Mouse (Mus musculus) intestine, postnatal 0 days (tissue): ENCODE data around the gene Cisd3. TPM values are rescaled to one million over a fixed set of nuclear protein-coding genes. Genes with fewer than 3 reads are reported as not detected.

Experiments
- ATAC-seq: fragments of 200-750 bp; cut with Nextera tagmentation; 2 replicates; pipeline ENCODE4 v1.8.0; 2017; ENCODE audit warnings: mild to moderate bottlenecking, moderate TSS enrichment, moderate library complexity
- H3K27ac ChIP-seq: fragments of 300-500 bp; sonication (generic); 2 replicates; pipeline ENCODE4 v1.5.1; 2014; ENCODE audit warnings: mild to moderate bottlenecking, low read depth, low read length, moderate library complexity
- H3K27me3 ChIP-seq: fragments of 300-500 bp; sonication (generic); replicated peaks from 2 replicates; pipeline ENCODE4 v1.6.1; 2014; ENCODE audit warnings: low read length, mixed read lengths; ENCODE audit not compliant: control insufficient read depth, insufficient read depth
- H3K36me3 ChIP-seq: fragments of 300-500 bp; sonication (generic); 2 replicates; pipeline ENCODE4 v1.6.1; 2014; ENCODE audit warnings: mild to moderate bottlenecking, moderate library complexity; ENCODE audit not compliant: control insufficient read depth, insufficient read depth
- H3K4me1 ChIP-seq: fragments of 300-500 bp; sonication (generic); replicated peaks from 2 replicates; pipeline ENCODE4 v1.6.1; 2014; ENCODE audit warnings: antibody characterized with exemption, low read length, mixed read lengths; ENCODE audit not compliant: control insufficient read depth, insufficient read depth
- H3K4me2 ChIP-seq: fragments of 300-500 bp; sonication (generic); replicated peaks from 2 replicates; pipeline ENCODE4 v1.6.1; 2014; ENCODE audit warnings: low read depth, mild to moderate bottlenecking, moderate library complexity
- H3K4me3 ChIP-seq: fragments of 300-500 bp; sonication (generic); 2 replicates; pipeline ENCODE4 v1.5.1; 2014; ENCODE audit warnings: low read depth, low read length
- H3K9ac ChIP-seq: fragments of 300-500 bp; sonication (generic); 2 replicates; pipeline ENCODE4 v1.6.1; 2014; ENCODE audit warnings: mild to moderate bottlenecking, low read depth, low read length
- H3K9me3 ChIP-seq: fragments of 300-500 bp; sonication (generic); 2 replicates; pipeline ENCODE4 v1.6.1; 2016; ENCODE audit warnings: mixed run types; ENCODE audit not compliant: control insufficient read depth
- CTCF ChIP-seq: sonication (generic); IDR thresholded peaks from 2 replicates; pipeline ENCODE4 v1.5.1; 2016; ENCODE audit warnings: low read depth, mild to moderate bottlenecking, control low read depth, antibody characterized with exemption, moderate library complexity
- WGBS: fragments of 180-500 bp; shearing (Covaris S2); extraction: QIAGEN DNeasy Blood & Tissue Kit; methylation state at CpG from one replicate; pipeline ENCODE4 v1.1.7; 2014; 5-methylcytosine and 5-hydroxymethylcytosine counted together
- polyA plus RNA-seq: library from polyadenylated mRNA; unstranded; fragments of >200 nt; fragmentation: Nextera tagmentation; extraction: Ambion mirVana; gene quantifications from 2 replicates; pipeline ENCODE4 v1.2.1, GENCODE M21; 2015

Gene Cisd3
- polyA plus RNA-seq, 1 experiment from 2014 or later = 122 TPM

DNA sequence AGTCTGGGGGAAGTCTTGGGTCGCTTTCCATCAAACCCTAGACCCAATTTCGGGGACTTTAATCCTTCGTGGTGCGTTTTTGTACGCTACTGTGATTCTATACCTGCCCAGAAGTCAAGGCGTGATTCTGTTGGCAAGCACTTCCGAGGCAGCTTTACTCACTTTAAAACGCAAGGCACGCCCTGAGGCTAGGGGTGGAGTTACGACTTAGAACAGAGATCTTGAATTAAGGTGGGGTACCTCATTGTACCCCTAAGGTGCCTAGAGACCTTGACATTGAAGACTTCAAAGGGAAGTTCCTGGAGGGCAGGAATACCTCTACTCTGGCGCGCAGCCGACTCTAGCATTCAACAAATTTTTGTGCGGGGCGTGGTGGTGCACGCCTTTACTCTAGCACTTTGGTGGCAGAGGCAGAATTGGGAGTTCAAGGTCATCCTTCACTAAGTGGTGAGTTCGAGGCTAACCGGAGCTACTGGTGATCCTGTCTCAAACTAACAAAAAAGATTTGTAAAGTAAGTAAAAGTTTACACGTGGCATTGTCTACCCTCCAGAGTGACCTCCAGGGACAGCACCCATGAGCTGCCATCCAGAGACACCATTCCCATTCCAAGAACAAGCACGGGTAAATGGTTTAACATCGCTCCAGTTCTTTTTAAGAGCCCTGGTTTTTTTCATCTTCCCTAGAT is 23.3 kb upstream of the Cisd3 start:
- 2% methylated on average over 21 of the region's 21 CpGs for WGBS
- H3K4me2 ChIP-seq = peak overlapping the region; percentile 96
- no peak for TF ChIP-seq CTCF
- H3K4me1 ChIP-seq = peaks cover 4% of the 10 kb centered on the region
- ATAC-seq = peak; percentile 5; the same call in 1 of the 2 replicates
- peak overlapping the region; percentile 78; the same call in 1 of the 2 replicates for H3K9ac ChIP-seq
- no peaks in the 10 kb centered on the region for H3K27me3 ChIP-seq
- peak overlapping the region; percentile 92 for H3K4me3 ChIP-seq
- peaks cover 13% of the 10 kb centered on the region; the same call in 1 of the 2 replicates for H3K36me3 ChIP-seq
- no peaks in the 10 kb centered on the region for H3K9me3 ChIP-seq
- peak overlapping the region; percentile 97 for H3K27ac ChIP-seq

DNA sequence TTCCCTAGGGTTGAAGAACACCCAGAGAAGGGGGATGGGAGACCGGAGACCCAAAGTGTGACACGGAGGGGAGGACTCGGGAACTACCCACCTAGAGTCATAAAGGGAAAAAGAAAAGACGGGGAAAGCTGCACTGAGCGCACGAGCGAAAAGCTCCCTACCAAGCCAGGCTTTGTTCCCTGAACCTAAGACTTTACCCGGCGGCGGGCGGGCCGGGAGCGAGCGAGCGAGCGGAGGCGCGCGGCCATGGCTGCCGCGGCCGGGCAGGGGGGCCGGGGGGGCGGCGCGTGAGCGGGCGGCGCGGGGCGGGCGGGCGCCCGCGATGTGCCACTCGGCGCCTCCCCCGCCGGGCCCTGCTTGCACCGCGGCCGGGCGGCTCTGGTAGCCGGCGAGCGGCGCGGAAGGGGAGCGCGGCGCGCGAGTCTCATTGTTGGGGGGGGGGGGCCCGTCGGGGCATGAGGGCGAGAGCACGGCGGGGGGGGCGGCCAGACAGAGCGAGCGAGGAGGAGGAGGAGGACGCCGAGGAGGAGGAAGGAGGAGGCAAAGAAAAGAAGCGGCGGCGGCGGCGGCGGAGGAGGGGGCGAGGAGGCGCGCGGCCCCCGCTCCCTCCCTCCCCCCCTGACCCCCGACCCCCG is 22.6 kb upstream of the Cisd3 start, which contains the start of gene Mllt6:
Gene Mllt6, plus strand, starts transcription at position 522 of the 635 bp plus-strand sequence.
- no peak for TF ChIP-seq CTCF
- Histone ChIP-seq H3K4me1 (peaks cover 4% of the 10 kb centered on the region), H3K9me3 (no peaks in the 10 kb centered on the region), H3K9ac (peak within 1 kb of the TSS; percentile 78), H3K4me2 (peak within 1 kb of the TSS; percentile 96), H3K36me3 (peaks cover 16% of the 10 kb centered on the region), H3K27ac (peak within 1 kb of the TSS; percentile 97), H3K27me3 (no peaks in the 10 kb centered on the region), H3K4me3 (peak within 1 kb of the TSS; percentile 92)
- ATAC-seq = peak; percentile 50
- WGBS = under 1% methylated on average over 32 of the region's 76 CpGs

DNA sequence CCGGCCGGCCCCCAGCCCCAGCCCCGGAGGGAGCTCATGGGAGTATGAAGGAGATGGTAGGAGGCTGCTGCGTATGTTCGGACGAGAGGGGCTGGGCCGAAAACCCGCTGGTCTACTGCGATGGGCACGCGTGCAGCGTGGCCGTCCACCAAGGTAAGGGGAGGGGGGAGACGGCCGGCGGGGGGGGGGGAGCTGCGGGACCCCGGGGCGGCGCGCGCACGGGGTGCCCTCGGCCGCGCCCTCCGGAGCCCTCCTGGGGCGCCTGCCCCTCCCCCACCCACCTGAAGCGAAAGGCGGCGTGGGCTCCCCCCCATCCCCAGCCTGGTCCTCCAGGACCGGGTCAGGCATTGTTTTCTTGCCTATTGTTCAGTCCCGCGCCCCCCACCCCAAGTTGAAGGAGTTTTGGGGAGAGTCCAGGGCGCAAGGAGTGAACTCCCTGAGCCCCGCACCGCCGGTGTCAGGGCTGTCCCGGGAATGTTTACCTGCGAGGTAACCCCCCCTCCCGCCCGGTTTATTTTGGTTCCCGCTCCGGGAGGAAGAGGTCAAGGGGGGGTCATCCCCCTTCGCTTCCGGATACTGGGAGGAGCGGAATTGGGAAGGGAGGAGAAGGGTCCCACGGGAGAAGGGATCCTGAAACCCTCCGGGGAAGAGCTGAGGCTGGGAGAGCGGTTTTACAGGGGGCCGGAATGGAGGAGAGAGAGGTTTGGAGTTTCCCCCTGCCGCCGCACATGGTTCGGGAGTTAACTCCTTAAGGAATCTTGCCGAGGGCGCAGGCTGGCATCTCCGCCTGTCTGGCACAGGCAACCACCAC is 21.9 kb upstream of the Cisd3 start:
- ATAC-seq = no peak
- Histone ChIP-seq H3K27ac (peak overlapping the region; percentile 97), H3K36me3 (peaks cover 24% of the 10 kb centered on the region), H3K9me3 (no peaks in the 10 kb centered on the region), H3K4me3 (peak overlapping the region; percentile 92), H3K4me2 (peak overlapping the region; percentile 96), H3K27me3 (no peaks in the 10 kb centered on the region), H3K4me1 (peaks cover 4% of the 10 kb centered on the region), H3K9ac (peak overlapping the region; percentile 78)
- WGBS = under 1% methylated on average over 33 of the region's 57 CpGs
- TF ChIP-seq CTCF = no peak

DNA sequence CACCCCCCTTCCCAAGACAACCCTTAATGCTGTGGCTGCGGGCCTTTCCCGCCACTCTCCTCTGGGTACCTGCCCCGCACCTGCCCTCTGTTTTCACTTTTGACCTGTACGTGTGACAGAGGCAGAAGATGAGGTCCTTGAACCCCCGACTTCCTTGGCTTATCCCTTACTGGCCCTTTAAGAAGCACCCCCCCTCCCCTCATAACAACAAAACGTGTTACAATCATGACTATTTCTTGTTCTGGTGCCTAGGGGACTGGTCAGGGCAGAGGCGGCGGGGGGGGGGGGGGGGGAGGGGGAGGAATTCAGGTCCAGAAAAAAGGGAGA is 21.3 kb upstream of the Cisd3 start:
- no peak for ATAC-seq
- H3K4me3 ChIP-seq = peak overlapping the region; percentile 92
- H3K27ac ChIP-seq = no peak overlapping the region
- 5% methylated on average over 6 of the region's 8 CpGs for WGBS
- no peaks in the 10 kb centered on the region for H3K27me3 ChIP-seq
- peak overlapping the region; percentile 78; the same call in 1 of the 2 replicates for H3K9ac ChIP-seq
- H3K9me3 ChIP-seq = no peaks in the 10 kb centered on the region
- H3K4me2 ChIP-seq = peak overlapping the region; percentile 96
- no peak for TF ChIP-seq CTCF
- H3K4me1 ChIP-seq = peaks cover 4% of the 10 kb centered on the region
- H3K36me3 ChIP-seq = peaks cover 29% of the 10 kb centered on the region

DNA sequence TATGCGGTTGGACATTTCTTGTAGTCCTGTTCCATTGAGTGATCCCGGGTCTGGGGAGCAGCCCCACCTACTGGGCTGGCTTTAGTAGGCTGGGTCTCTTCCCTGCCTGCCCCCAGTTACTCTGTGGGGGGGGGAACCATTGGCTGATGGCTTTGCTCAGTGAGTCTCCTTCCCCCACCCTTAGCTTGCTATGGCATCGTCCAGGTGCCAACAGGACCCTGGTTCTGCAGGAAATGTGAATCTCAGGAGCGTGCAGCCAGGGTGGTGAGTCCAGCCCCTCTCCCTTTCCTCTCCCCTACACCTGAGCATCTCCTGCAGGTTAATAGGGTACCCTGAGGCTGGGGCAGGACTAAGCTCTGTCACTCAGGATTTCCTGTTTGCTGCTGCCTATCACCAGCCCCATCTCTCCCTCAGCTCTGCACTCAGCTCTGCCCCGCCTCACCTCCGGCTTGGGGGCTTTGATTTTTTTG is 20.8 kb upstream of the Cisd3 start:
- peaks cover 4% of the 10 kb centered on the region for H3K4me1 ChIP-seq
- H3K4me2 ChIP-seq = peak overlapping the region; percentile 96
- ATAC-seq = no peak
- peak; percentile 56 for TF ChIP-seq CTCF
- no peak overlapping the region for H3K27ac ChIP-seq
- H3K36me3 ChIP-seq = peaks cover 30% of the 10 kb centered on the region
- H3K27me3 ChIP-seq = no peaks in the 10 kb centered on the region
- H3K4me3 ChIP-seq = peak overlapping the region; percentile 92
- H3K9ac ChIP-seq = 0 out of 2 replicates have a peak overlapping the region, but pooled peaks have one; percentile 17
- WGBS = 40% methylated on average over 6 of the region's 6 CpGs
- H3K9me3 ChIP-seq = no peaks in the 10 kb centered on the region

DNA sequence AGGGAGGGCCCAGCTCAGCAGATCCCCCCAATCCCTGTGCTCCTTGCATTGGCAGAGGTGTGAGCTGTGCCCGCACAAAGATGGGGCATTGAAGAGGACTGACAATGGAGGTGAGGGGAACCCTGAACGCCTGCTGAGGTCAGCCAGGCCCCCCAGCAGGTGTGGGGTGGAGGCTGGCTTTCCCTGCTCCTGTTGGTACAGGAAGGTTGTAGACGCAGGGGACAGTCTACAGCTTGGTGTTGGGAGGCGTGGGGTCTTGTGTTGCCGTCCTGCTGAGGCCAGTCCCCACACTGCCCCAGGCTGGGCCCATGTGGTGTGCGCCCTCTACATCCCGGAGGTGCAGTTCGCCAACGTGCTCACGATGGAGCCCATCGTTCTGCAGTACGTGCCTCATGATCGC is 20.2 kb upstream of the Cisd3 start:
- no peaks in the 10 kb centered on the region for H3K27me3 ChIP-seq
- TF ChIP-seq CTCF = no peak
- ATAC-seq = no peak
- H3K4me1 ChIP-seq = peaks cover 4% of the 10 kb centered on the region
- 0 out of 2 replicates have a peak overlapping the region, but pooled peaks have one; percentile 15 for H3K27ac ChIP-seq
- no peak overlapping the region for H3K4me3 ChIP-seq
- 95% methylated on average over 13 of the region's 13 CpGs for WGBS
- no peak overlapping the region for H3K9ac ChIP-seq
- no peak overlapping the region for H3K4me2 ChIP-seq
- H3K9me3 ChIP-seq = no peaks in the 10 kb centered on the region
- peaks cover 36% of the 10 kb centered on the region for H3K36me3 ChIP-seq
